Mouse (Mus musculus) adrenal gland, adult 10 weeks (tissue): Measurements from ENCODE around the gene Kdm4c. TPM values are rescaled to one million over a fixed set of nuclear protein-coding genes. Genes with fewer than 3 reads are reported as not detected.

Experiments
- polyA plus RNA-seq: library from polyadenylated mRNA; stranded (reverse); fragments of 350-450 nt; fragmentation: Illumina TruSeq; extraction: RNeasy Lipid Tissue Mini Kit (QIAGEN cat#74804); gene quantifications from one replicate; pipeline ENCODE4 v1.2.3, GENCODE M21; 2014; ENCODE audit warnings: low read depth, low replicate concordance

The Kdm4c gene
- 43.4 TPM for polyA plus RNA-seq

GRCm38 (mm10) chr4:74242176-74242575 lies at the start of gene Kdm4c:
Gene Kdm4c (plus strand): TSS chr4:74242497.

Other genes starting within 250 kb of the Kdm4c start
- 2.6 TPM for gene Frmd3, start 229.1 kb upstream of the Kdm4c start, polyA plus RNA-seq